Mouse (Mus musculus) intestine, embryonic 14.5 days (tissue): ENCODE measurements around the gene Klhl22. TPM values are rescaled to one million over a fixed set of nuclear protein-coding genes. Genes with fewer than 3 reads are reported as not detected.

ENCODE experiments used
- ATAC-seq: fragments of 200-750 bp; cut with Nextera tagmentation; replicated peaks from 2 replicates; pipeline ENCODE4 v1.8.0; 2017; ENCODE audit warnings: low read depth, moderate number of reproducible peaks, moderate TSS enrichment, moderate library complexity; ENCODE audit not compliant: low FRiP score, low TSS enrichment
- DNase-seq: peaks from one replicate; pipeline ENCODE4 v3.0.0-alpha.2; 2018; ENCODE audit warnings: low spot score
- H3K27ac ChIP-seq: fragments of 300-500 bp; sonication (generic); 2 replicates; pipeline ENCODE4 v1.5.1; 2014; ENCODE audit warnings: low read depth, mild to moderate bottlenecking, control low read depth
- H3K27me3 ChIP-seq: fragments of 300-500 bp; sonication (generic); replicated peaks from 2 replicates; pipeline ENCODE4 v1.6.1; 2014; ENCODE audit warnings: low read length, control low read depth; ENCODE audit not compliant: control insufficient read depth, insufficient read depth
- H3K36me3 ChIP-seq: fragments of 300-500 bp; sonication (generic); 2 replicates; pipeline ENCODE4 v1.6.1; 2014; ENCODE audit warnings: low read length, control low read depth; ENCODE audit not compliant: control insufficient read depth, insufficient read depth
- H3K4me1 ChIP-seq: fragments of 300-500 bp; sonication (generic); replicated peaks from 2 replicates; pipeline ENCODE4 v1.6.1; 2014; ENCODE audit warnings: low read length, control low read depth, mixed read lengths; ENCODE audit not compliant: control insufficient read depth, insufficient read depth
- H3K4me2 ChIP-seq: fragments of 300-500 bp; sonication (generic); 2 replicates; pipeline ENCODE4 v1.6.1; 2014; ENCODE audit warnings: low read length
- H3K4me3 ChIP-seq: fragments of 300-500 bp; sonication (generic); 2 replicates; pipeline ENCODE4 v1.5.1; 2014; ENCODE audit warnings: low read depth, low read length, control low read depth, mixed read lengths
- H3K9ac ChIP-seq: fragments of 300-500 bp; sonication (generic); 2 replicates; pipeline ENCODE4 v1.6.1; 2014; ENCODE audit warnings: mild to moderate bottlenecking, low read length
- H3K9me3 ChIP-seq: fragments of 300-500 bp; sonication (generic); 2 replicates; pipeline ENCODE4 v1.6.1; 2016; ENCODE audit warnings: low read length, control low read depth; ENCODE audit not compliant: control insufficient read depth
- WGBS: fragments of 180-500 bp; shearing (Covaris S2); extraction: QIAGEN DNeasy Blood & Tissue Kit; methylation state at CpG from one replicate; pipeline ENCODE4 v1.1.7; 2014; 5-methylcytosine and 5-hydroxymethylcytosine counted together
- polyA plus RNA-seq: library from polyadenylated mRNA; unstranded; fragments of >200 nt; fragmentation: Nextera tagmentation; extraction: Ambion mirVana; gene quantifications from 2 replicates; pipeline ENCODE4 v1.2.1, GENCODE M21; 2014

Klhl22 gene
- polyA plus RNA-seq, 1 experiment from 2014 or later, result 66.5 TPM

GRCm38 (mm10) chr16:17794047-17794446 is 34.6 kb downstream of the Klhl22 start:
- Histone ChIP-seq H3K36me3 (peaks cover 39% of the 10 kb centered on the region), H3K9me3 (no peaks in the 10 kb centered on the region), H3K4me1 (peaks cover 8% of the 10 kb centered on the region), H3K4me3 (no peak overlapping the region), H3K4me2 (no peak overlapping the region), H3K27me3 (peaks cover 2% of the 10 kb centered on the region), H3K27ac (no peak overlapping the region), H3K9ac (no peak overlapping the region)
- 83% methylated on average over 4 of the region's 4 CpGs for WGBS
- no peak for DNase-seq
- ATAC-seq, result no peak

DNA sequence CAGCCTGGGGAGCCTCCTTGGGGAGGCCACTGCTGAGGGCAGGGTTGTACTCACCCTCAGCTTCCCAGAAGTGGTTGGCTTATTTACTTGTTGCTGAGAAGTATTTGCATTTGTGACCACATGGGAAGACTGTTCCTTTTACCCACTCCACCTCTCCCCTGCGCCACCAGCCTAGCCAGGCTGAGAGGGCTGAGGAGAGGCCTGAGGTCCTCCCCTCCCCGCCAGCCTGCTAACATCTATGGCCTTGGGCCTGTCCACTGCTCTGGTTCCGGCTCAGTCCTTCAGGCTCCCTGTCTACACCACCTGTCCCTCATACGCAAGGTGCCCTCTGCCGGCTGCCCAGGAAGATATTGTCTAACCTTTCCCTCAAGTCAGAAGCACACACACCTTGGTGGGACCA is 36.2 kb downstream of the Klhl22 start:
- Histone ChIP-seq H3K9me3 (no peaks in the 10 kb centered on the region), H3K9ac (no peak overlapping the region), H3K4me1 (peaks cover 21% of the 10 kb centered on the region), H3K27ac (no peak overlapping the region), H3K27me3 (peaks cover 12% of the 10 kb centered on the region), H3K4me3 (no peak overlapping the region), H3K36me3 (peaks cover 25% of the 10 kb centered on the region), H3K4me2 (no peak overlapping the region)
- ATAC-seq (no peak), DNase-seq (no peak)
- WGBS, result 79% methylated on average over 5 of the region's 5 CpGs

DNA sequence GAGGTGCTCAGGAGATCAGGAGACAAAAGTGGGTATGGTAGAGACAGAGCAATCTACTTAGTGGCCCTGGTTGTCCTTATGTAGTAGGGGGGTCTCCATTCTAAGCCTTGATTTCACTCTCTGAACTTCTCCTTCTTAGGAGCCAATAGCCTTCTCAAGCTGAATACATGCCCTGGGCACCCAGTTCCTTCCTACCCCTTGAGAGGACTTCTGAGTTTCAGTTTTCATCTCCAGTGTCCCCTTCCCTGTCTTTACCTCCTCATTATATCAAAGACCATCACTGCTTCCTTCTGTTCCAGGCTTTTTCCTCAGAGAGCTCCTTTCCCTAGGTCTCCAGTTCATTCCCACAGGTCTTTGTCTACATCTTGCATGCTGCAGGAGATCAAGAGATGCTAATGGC is 37.1 kb downstream of the Klhl22 start:
- peak overlapping the region; percentile 94 for H3K27ac ChIP-seq
- peak overlapping the region; percentile 67 for H3K4me2 ChIP-seq
- H3K9me3 ChIP-seq, result no peaks in the 10 kb centered on the region
- H3K4me1 ChIP-seq, result peaks cover 29% of the 10 kb centered on the region
- peaks cover 17% of the 10 kb centered on the region for H3K36me3 ChIP-seq
- ATAC-seq (no peak), DNase-seq (peak; percentile 56)
- peak overlapping the region; percentile 71 for H3K4me3 ChIP-seq
- peaks cover 19% of the 10 kb centered on the region for H3K27me3 ChIP-seq
- peak overlapping the region; percentile 90 for H3K9ac ChIP-seq

DNA sequence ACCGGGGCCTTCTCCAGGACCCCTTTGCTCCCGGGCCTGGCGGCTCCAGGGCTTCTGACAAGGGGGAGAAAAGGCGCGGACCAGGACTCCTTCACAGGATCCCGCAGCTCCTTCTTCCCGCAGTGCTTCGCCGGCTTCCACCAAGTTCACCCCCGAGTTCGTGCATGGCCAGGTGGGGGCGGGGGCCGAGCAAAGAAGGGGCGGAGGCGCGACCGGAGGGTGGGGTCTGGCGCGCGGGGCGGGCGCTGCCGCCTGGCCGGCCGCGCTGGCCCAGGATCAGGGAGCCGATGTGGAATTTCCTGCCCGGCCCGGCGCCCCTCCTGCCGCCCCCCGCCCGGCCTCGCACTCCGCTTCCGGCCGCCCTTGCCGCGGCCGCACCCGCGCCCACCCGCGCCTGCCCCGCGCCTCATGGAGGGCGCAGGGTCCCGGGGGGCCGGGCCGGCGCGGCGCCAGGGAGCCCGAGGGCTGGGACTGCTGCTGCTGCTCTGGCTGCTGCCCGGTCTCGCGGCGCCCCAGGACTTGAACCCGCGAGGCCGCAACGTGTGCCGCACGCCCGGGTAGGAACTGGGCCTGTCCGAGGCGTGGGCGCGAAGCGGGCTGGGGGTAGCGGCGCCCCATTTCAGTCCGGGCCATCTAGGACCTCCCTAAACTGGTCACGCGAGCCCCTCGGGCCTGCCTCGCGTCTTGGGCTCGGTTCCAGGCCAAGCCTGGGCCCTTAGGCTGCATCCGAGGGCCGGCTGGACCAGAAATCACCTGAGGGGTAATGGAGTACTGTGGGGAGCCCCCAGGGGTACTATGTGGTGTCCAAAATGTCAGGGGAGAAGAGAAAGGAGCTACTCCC is 37.8 kb downstream of the Klhl22 start, which contains the start of gene Scarf2:
TSS of gene Scarf2 (plus strand) at position 312 of the 841 bp plus-strand sequence.
- DNase-seq, result peak; percentile 84
- peak within 1 kb of the TSS; percentile 90 for H3K9ac ChIP-seq
- peak within 1 kb of the TSS; percentile 67 for H3K4me2 ChIP-seq
- peaks cover 34% of the 10 kb centered on the region for H3K4me1 ChIP-seq
- no peaks in the 10 kb centered on the region for H3K9me3 ChIP-seq
- H3K27ac ChIP-seq, result peak within 1 kb of the TSS; percentile 94
- H3K4me3 ChIP-seq, result peak within 1 kb of the TSS; percentile 71
- peak; percentile 70 for ATAC-seq
- peaks cover 10% of the 10 kb centered on the region for H3K36me3 ChIP-seq
- under 1% methylated on average over 67 of the region's 81 CpGs for WGBS
- H3K27me3 ChIP-seq, result peaks cover 26% of the 10 kb centered on the region

GRCm38 (mm10) chr16:17797812-17798311 is 38.4 kb downstream of the Klhl22 start:
- peak overlapping the region; percentile 67 for H3K4me2 ChIP-seq
- peaks cover 5% of the 10 kb centered on the region for H3K36me3 ChIP-seq
- H3K27me3 ChIP-seq, result peaks cover 32% of the 10 kb centered on the region
- peak overlapping the region; percentile 90 for H3K9ac ChIP-seq
- H3K27ac ChIP-seq, result peak overlapping the region; percentile 94
- ATAC-seq, result peak; percentile 3; the same call in 1 of the 2 replicates
- WGBS, result 2% methylated on average over 29 of the region's 29 CpGs
- peak overlapping the region; percentile 71 for H3K4me3 ChIP-seq
- peak; percentile 83 for DNase-seq
- peaks cover 41% of the 10 kb centered on the region for H3K4me1 ChIP-seq
- no peaks in the 10 kb centered on the region for H3K9me3 ChIP-seq

DNA sequence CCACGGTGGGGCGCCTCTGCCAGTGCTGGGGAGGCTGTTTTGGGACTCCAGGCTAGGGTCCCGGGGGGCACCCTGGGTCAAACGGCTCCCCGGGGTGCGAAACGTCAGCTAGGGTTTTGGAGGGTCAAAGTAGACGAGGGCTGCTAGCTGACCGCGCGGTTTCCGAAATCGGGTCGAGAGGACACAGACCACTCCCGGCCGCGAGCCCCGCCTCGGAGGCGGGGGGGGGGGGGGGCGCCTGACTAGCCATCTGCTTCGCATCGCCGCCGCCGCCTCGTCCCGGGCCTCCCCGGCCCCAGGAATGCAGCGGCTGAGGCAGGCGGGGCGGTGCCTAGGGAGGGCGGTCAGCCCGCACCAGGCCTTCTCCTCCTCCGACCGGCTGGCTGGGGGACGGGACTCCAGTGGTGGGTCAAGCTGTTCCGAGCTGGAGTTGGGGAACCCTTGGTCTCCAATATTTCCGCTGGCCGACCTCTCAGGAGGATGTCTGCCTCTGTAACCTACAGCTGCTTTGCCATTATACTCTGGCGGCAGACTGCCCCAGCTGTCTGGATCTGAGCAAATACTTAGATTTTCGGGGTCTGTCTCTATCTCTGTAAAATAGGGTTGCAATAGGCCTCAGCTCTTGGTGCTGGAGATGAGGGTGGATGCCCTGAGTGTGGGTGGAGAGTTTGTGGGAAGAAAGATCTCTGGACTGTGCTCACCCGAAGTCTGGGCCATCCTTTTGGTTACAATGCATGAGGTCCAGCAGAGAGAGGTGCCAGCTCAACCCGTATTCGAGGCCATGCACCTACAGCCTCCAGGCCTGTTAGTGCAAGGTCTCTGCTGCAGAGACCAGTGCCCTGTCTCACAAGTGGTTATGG is 39.1 kb downstream of the Klhl22 start:
- H3K27me3 ChIP-seq, result peaks cover 39% of the 10 kb centered on the region
- peak overlapping the region; percentile 90 for H3K9ac ChIP-seq
- 3% methylated on average over 30 of the region's 45 CpGs for WGBS
- peak overlapping the region; percentile 67 for H3K4me2 ChIP-seq
- peaks cover 8% of the 10 kb centered on the region; the same call in 1 of the 2 replicates for H3K36me3 ChIP-seq
- H3K4me1 ChIP-seq, result peaks cover 48% of the 10 kb centered on the region
- no peaks in the 10 kb centered on the region for H3K9me3 ChIP-seq
- ATAC-seq (peak; percentile 50), DNase-seq (peak; percentile 79)
- H3K27ac ChIP-seq, result peak overlapping the region; percentile 94
- peak overlapping the region; percentile 71 for H3K4me3 ChIP-seq

- Histone ChIP-seq H3K9me3 (no peaks in the 10 kb centered on the region), H3K4me2 (peak overlapping the region; percentile 67), H3K27ac (no peak overlapping the region), H3K9ac (no peak overlapping the region), H3K4me1 (peaks cover 58% of the 10 kb centered on the region), H3K4me3 (no peak overlapping the region), H3K27me3 (peaks cover 47% of the 10 kb centered on the region), H3K36me3 (peaks cover 9% of the 10 kb centered on the region; the same call in 1 of the 2 replicates)
- no peak for DNase-seq
- no peak for ATAC-seq
Observed at GRCm38 (mm10) chr16:17799584-17799983, 40.2 kb downstream of the Klhl22 start.

DNA sequence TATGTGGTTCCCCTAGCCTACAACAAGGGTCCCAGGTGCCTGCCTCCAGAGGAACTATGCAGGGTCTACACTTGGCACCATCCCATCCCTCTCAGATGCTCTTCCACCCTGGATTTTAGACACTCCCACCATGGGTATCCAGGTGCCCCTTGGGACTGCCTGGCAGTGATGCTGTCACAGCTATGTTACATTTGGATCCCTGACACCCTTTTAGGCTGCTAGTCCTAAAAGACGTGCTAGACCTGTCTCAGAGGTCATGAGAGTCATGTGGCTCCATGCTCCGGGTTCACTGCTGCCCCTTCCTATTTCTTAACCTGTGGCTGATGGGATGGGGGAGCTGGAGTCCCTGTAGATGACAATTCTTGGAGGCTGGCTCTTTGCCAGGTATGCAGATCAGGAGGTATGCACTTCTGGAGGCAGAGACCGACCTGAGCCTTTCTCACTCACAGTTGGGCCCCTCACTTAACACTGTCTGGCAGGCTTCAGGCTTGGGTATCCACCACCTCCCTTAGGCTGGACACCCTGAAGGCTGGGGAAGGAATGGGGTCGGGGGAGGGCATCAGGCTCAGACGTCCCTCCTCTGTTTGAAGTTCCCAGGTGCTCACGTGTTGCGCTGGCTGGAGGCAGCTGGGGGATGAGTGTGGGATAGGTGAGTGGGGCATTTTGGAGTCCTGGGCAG is 42.5 kb downstream of the Klhl22 start:
- H3K36me3 ChIP-seq, result peaks cover 9% of the 10 kb centered on the region; the same call in 1 of the 2 replicates
- no peak overlapping the region for H3K9ac ChIP-seq
- no peak overlapping the region for H3K4me3 ChIP-seq
- H3K27ac ChIP-seq, result no peak overlapping the region
- H3K27me3 ChIP-seq, result peaks cover 63% of the 10 kb centered on the region
- H3K9me3 ChIP-seq, result no peaks in the 10 kb centered on the region
- peak; percentile 59 for DNase-seq
- 23% methylated on average over 7 of the region's 7 CpGs for WGBS
- peaks cover 63% of the 10 kb centered on the region for H3K4me1 ChIP-seq
- no peak for ATAC-seq
- H3K4me2 ChIP-seq, result no peak overlapping the region
